Mouse (Mus musculus) C2C12 (cell line): ENCODE results near the gene Bpifb9b. TPM values are rescaled to one million over a fixed set of nuclear protein-coding genes. Genes with fewer than 3 reads are reported as not detected.
"Not testable (repeated sequence)": the region's sequence is repeated elsewhere in the genome, so short reads cannot be mapped to it uniquely, and the experiment has no call there.

Experiments used
- H3K27me3 ChIP-seq: one replicate; pipeline ENCODE4 v1.6.1; 2011; ENCODE audit not compliant: control insufficient read depth, insufficient read depth, insufficient read length
- H3K36me3 ChIP-seq: one replicate; pipeline ENCODE4 v1.6.1; 2011; ENCODE audit not compliant: control insufficient read depth, insufficient read depth
- H3K4me3 ChIP-seq: one replicate; pipeline ENCODE4 v1.5.1; 2011; ENCODE audit warnings: mild to moderate bottlenecking, control low read depth; ENCODE audit not compliant: poor library complexity, insufficient read depth, severe bottlenecking
- H3K79me2 ChIP-seq: one replicate; pipeline ENCODE4 v1.6.1; 2011; ENCODE audit not compliant: control insufficient read depth, insufficient read depth
- H3K79me3 ChIP-seq: one replicate; pipeline ENCODE4 v1.6.1; 2011; ENCODE audit warnings: low read depth, control low read depth
- H3ac ChIP-seq: one replicate; pipeline ENCODE3; 2011; ENCODE audit warnings: low read depth; ENCODE audit not compliant: control insufficient read depth, insufficient read length
- CEBPB ChIP-seq: IDR thresholded peaks from one replicate; pipeline ENCODE4 v1.6.1; 2011; ENCODE audit warnings: low read depth, mild to moderate bottlenecking, control low read depth, moderate library complexity
- CTCF ChIP-seq: IDR thresholded peaks from one replicate; pipeline ENCODE4 v1.5.1; 2011; ENCODE audit not compliant: control insufficient read depth, insufficient read depth, insufficient read length
- FOSL1 ChIP-seq: IDR thresholded peaks from one replicate; pipeline ENCODE4 v1.8.0; 2011; ENCODE audit warnings: mild to moderate bottlenecking, low read length; ENCODE audit not compliant: poor library complexity, insufficient read depth, severe bottlenecking
- MAX ChIP-seq: IDR thresholded peaks from one replicate; pipeline ENCODE4 v1.6.1; 2011; ENCODE audit warnings: mild to moderate bottlenecking, control low read depth
- MYOD1 ChIP-seq: IDR thresholded peaks from one replicate; pipeline ENCODE4 v1.6.1; 2011; ENCODE audit warnings: low read depth; ENCODE audit not compliant: control insufficient read depth, insufficient read length
- MYOG ChIP-seq: IDR thresholded peaks from one replicate; pipeline ENCODE4 v1.6.1; 2011; ENCODE audit not compliant: control insufficient read depth, insufficient read length; ENCODE audit errors: extremely low read depth
- USF1 ChIP-seq: IDR thresholded peaks from one replicate; pipeline ENCODE4 v1.6.1; 2011; ENCODE audit warnings: low read depth, mild to moderate bottlenecking, control low read depth, moderate library complexity
- long read RNA-seq, 2 experiments: library from polyadenylated mRNA; unstranded; transcript quantifications; one replicate each; pipeline ENCODE4 v2.0.0; 2019 to 2020
- polyA plus RNA-seq: library from polyadenylated mRNA; unstranded; fragments of >200 nt; fragmentation: generic; extraction: Trizol; gene quantifications from one replicate; pipeline ENCODE4 v1.2.1, GENCODE M21; 2012; ENCODE audit warnings: missing spikeins

The Bpifb9b gene
- not detected for polyA plus RNA-seq
- long read RNA-seq, experiment 1: 0 reads
- long read RNA-seq, experiment 2: 0 reads

DNA sequence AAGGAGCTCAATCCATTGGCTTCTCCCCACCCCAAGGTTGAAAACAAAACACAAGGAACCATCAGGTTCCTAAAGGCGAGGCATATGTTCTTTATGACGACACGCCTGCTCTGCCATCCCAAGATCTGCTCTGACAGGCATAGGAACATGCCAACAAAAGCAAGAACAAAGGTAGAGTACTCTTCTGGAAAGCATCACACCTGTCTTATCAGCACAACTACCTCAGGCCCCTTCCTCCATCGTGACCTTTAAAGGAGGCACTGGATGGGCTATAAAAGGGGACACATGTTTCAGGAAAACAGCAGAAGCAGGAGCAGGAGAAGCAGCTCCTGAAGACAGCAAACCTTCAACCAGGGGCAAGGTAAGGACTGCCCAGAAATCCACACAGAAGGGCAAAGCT is at the start of gene Bpifb9b:
Bpifb9b (plus strand) TSS at position 301 of the 400 bp plus-strand sequence.
- H3K79me3 ChIP-seq, H3K79me2 ChIP-seq, H3K36me3 ChIP-seq, H3K27me3 ChIP-seq, H3ac ChIP-seq, H3K4me3 ChIP-seq: not testable (repeated sequence)

DNA sequence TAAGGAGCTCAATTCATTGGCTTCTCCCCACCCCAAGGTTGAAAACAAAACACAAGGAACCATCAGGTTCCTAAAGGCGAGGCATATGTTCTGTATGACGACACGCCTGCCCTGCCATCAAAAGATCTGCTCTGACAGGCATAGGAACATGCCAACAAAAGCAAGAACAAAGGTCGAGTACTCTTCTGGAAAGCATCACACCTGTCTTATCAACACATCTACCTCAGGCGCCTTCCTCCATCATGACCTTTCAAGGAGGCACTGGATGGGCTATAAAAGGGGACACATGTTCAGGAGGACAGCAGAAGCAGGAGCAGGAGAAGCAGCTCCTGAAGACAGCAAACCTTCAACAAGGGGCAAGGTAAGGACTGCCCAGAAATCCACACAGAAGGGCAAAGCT is 49.5 kb upstream of the Bpifb9b start, which contains the start of gene Bpifb9a:
Bpifb9a (plus strand) TSS at position 301 of the 400 bp plus-strand sequence.
- H3K4me3 ChIP-seq, H3K79me3 ChIP-seq, H3K27me3 ChIP-seq, H3K79me2 ChIP-seq, H3ac ChIP-seq, H3K36me3 ChIP-seq: not testable (repeated sequence)

GRCm38 (mm10) chr2:154264397-154264796 is 42.6 kb upstream of the Bpifb9b start:
- H3K27me3 ChIP-seq, H3K79me2 ChIP-seq, H3K79me3 ChIP-seq, H3K4me3 ChIP-seq, H3ac ChIP-seq, H3K36me3 ChIP-seq: not testable (repeated sequence)

DNA sequence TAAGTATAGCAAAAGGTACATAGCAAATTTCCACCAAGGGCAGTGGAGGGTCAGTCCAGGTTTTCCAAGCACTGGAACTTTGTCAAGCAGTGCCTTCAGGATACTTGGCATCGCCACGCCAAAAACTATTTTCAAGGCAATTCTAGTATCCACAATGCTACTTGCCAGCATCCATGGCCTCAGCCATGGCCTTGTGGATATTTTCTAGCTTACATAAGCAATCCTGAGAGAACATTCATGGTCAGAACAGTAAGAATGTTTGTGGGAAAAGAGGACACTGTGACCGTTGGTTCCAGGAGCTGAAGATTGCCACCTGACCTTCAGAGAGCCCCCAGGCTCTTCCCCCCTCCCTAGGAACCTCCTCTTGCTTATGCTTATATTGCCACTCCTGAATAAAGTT is 15.2 kb upstream of the Bpifb9b start:
- H3K36me3 ChIP-seq, H3K79me2 ChIP-seq, H3K27me3 ChIP-seq, H3ac ChIP-seq, H3K4me3 ChIP-seq, H3K79me3 ChIP-seq: not testable (repeated sequence)

DNA sequence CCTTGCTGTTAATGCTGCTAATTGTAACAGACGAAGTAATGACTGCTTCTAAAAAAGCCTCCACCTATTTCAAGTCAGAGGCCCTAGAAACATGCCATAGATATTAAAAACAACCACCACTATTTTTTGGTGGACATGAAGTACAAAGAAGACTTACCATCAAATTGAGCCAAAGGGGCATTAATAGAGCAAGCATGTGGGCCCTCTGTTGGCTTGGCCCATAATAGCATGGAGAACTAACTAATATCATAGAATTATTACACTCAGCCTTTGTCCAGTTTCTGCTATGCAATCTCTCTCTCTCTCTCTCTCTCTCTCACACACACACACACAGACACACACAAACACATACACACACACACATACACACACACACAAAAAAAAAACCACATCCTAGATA is 14.2 kb upstream of the Bpifb9b start:
- H3K27me3 ChIP-seq: no peaks in the 10 kb centered on the region
- TF ChIP-seq CTCF (no peak), CEBPB (no peak), MAX (no peak), USF1 (no peak), MYOD1 (no peak), FOSL1 (no peak), MYOG (no peak)
- H3K4me3 ChIP-seq: no peak overlapping the region
- no peaks in the 10 kb centered on the region for H3K79me3 ChIP-seq
- no peaks in the 10 kb centered on the region for H3K79me2 ChIP-seq
- H3ac ChIP-seq: no peak overlapping the region
- H3K36me3 ChIP-seq: no peaks in the 10 kb centered on the region

GRCm38 (mm10) chr2:154294746-154295145 is 12.3 kb upstream of the Bpifb9b start:
- H3ac ChIP-seq, H3K79me3 ChIP-seq, H3K79me2 ChIP-seq, H3K36me3 ChIP-seq, H3K4me3 ChIP-seq, H3K27me3 ChIP-seq: not testable (repeated sequence)

DNA sequence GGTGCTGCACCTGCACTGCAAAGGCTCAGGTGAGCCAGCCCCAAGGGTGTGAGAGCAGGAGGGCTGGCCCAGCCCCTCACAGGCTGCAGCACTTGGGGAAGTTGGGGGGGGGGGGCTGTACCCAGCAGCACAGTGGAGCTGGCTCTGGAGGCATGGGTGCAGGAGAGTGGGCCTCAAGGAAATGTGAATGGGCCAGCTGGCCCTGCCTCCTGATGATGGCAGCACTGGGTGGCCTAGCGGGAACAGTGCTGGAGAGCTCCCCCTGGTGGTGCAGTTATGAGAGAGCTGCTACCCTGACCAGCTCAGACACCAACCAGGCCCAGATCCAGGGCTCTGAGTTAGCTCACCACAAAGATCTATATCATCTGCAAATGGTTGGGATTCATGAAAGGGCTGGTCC is 6.5 kb upstream of the Bpifb9b start:
- H3K4me3 ChIP-seq: no peak overlapping the region
- no peak for TF ChIP-seq MYOG
- no peak for TF ChIP-seq FOSL1
- TF ChIP-seq CTCF: peak; percentile 92
- TF ChIP-seq USF1: no peak

DNA sequence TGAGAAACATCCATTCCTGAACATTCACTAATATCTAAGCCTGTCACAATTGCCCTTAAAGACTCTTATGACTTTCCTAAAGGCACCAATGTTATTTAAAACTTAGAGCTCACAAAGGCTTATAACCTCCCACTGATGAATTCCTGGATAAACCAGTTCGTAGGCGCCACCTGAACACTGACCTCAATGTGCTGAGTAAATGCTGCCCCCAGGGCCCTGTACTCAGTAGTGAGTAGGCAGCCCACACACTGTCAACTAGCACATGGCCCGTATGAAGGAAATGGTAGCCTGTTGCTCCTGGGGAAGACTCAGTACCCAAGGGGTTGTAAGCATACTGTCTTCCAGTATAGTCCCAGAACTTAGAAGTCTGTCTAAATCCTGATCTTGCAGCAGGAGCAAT is 5.3 kb upstream of the Bpifb9b start:
- Histone ChIP-seq H3K27me3 (no peaks in the 10 kb centered on the region), H3ac (no peak overlapping the region), H3K79me3 (no peaks in the 10 kb centered on the region), H3K4me3 (no peak overlapping the region), H3K79me2 (no peaks in the 10 kb centered on the region), H3K36me3 (no peaks in the 10 kb centered on the region)
- TF ChIP-seq MAX (no peak), USF1 (no peak), FOSL1 (no peak), CEBPB (no peak), MYOG (no peak), MYOD1 (no peak), CTCF (no peak)

More for the DNA sequence above, 6.5 kb upstream of the Bpifb9b start:
- Histone ChIP-seq H3ac (no peak overlapping the region), H3K79me2 (no peaks in the 10 kb centered on the region), H3K79me3 (no peaks in the 10 kb centered on the region), H3K27me3 (no peaks in the 10 kb centered on the region), H3K36me3 (no peaks in the 10 kb centered on the region)

- not testable (repeated sequence) for H3K79me3 ChIP-seq
Observed at GRCm38 (mm10) chr2:154304604-154305003, 2.4 kb upstream of the Bpifb9b start.

DNA sequence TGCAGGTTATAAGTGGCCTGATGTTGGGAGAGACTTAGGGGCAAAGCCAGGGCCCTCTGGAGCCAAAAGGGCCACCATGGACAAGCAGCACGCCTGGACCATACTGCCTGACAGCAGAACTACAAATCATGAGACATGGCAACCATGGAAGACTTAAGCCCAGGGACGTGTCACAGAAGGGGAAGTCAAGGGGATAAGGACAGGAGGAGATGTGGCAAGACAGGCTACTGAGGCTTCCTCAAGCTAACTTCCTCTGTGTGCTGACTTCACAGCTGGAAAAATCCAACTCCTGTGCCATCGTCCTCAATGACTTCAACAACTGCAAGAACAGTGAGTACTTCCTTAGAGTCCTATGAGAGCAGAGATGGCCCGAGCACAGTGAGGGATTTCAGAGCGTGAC is 6.7 kb downstream of the Bpifb9b start:
- not testable (repeated sequence) for H3K27me3 ChIP-seq, H3K79me3 ChIP-seq, H3K4me3 ChIP-seq, H3K79me2 ChIP-seq, H3ac ChIP-seq, H3K36me3 ChIP-seq

More at GRCm38 (mm10) chr2:154304604-154305003, 2.4 kb upstream of the Bpifb9b start:
- H3K27me3 ChIP-seq, H3K36me3 ChIP-seq, H3K4me3 ChIP-seq, H3K79me2 ChIP-seq, H3ac ChIP-seq: not testable (repeated sequence)
